Mouse (Mus musculus): ENCODE data around the gene Bmp2k. TPM values are rescaled to one million over a fixed set of nuclear protein-coding genes. Genes with fewer than 3 reads are reported as not detected.

Gene Bmp2k
- total and polyA plus RNA-seq, 3 experiments = 7.9 to 9.1 (median 8.9) TPM

DNA sequence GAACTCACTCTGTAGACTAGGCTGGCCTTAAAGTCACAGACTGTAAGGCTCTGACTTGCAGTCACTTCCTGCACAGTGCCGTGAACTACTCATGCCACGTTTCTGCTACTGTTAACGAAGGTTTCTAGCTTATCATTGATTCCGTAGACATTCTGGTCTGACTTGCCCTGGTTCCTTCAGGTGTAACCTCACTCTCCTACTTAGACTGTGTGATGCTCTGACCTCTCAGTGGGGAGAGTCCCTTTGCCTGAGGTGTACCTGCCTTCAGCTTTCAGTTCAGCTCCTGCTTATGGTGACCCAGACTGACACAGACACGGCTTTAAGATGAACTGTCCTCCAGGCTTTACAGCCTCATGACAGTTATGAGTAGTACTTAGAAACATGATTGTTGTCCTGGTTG is 56.7 kb downstream of the Bmp2k start:
- dilution Hi-C loops (cut with MboI; ENCODE audit: extremely low pct_ligation_motif_present, extremely low pct_unique_long_range_greater_than_20kb, low sequenced_read_pairs) = no loop called here
- peaks cover 57 to 67% of the 10 kb centered on the region in 2 experiments for H3K36me3 ChIP-seq (replicated peaks in 1 of 2; ENCODE audit: control insufficient read depth in 1 of 2, insufficient read depth in 1 of 2, low read length in 1 of 2)
- no peak for TF ChIP-seq MAFK (IDR thresholded peaks at IDR 0.05; ENCODE audit: insufficient replicate concordance, low read length)
- TF ChIP-seq BHLHE40 (IDR thresholded peaks at IDR 0.05; ENCODE audit: low read depth, low read length) = peak; percentile 38

DNA sequence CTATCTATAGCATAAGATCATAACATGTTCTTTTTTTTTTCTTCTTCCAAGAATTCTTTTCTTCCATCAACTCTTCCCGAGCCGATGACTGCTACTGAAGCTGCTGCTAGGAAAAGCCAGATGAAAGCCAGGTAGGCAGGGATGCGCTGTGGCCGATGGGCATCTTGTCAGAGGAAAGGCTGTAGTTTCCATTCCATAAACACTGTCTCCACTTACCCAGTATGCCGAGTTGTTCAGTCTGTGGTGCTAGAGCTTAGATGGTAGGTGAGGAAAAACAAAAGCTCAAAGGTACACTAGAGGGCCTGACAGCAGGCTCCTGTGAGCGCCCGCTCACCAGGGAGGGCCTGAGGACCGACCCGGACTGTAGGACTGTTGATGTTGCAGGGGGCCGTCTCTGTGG is 57.3 kb downstream of the Bmp2k start:
- H3K4me2 ChIP-seq (ENCODE audit: insufficient read depth, low read depth, poor library complexity, severe bottlenecking) = no peak overlapping the region
- no peaks in the 10 kb centered on the region for H3K79me2 ChIP-seq (replicated peaks; ENCODE audit: control insufficient read depth, extremely low read depth, insufficient read depth, poor library complexity, severe bottlenecking)
- no peak overlapping the region for H3K4me3 ChIP-seq (replicated peaks in 1 of 3; ENCODE audit: low read depth in 2 of 3, low read length in 2 of 3, poor library complexity in 1 of 3)
- no peak for TF ChIP-seq ELF1 (IDR thresholded peaks at IDR 0.05; ENCODE audit: low read depth, low read length)
- no peak for TF ChIP-seq MEF2A (IDR thresholded peaks at IDR 0.05; ENCODE audit: borderline replicate concordance, low read depth, low read length)
- TF ChIP-seq USF1 (IDR thresholded peaks at IDR 0.05; ENCODE audit: low read depth, low read length) = no peak
- TF ChIP-seq TBP (conservative IDR thresholded peaks at IDR 0.05; ENCODE audit: low read depth, low read length) = no peak
- TF ChIP-seq E2F4 (IDR thresholded peaks at IDR 0.05; ENCODE audit: insufficient replicate concordance, low read depth, low read length) = no peak
- TF ChIP-seq MXI1 (IDR thresholded peaks at IDR 0.05; ENCODE audit: low read depth, low read length) = no peak
- TF ChIP-seq ZKSCAN1 (IDR thresholded peaks at IDR 0.05; ENCODE audit: borderline replicate concordance, low read depth, low read length) = no peak
- no peak for TF ChIP-seq SMC3 (IDR thresholded peaks at IDR 0.05; ENCODE audit: low read depth, low read length)
- no peak for TF ChIP-seq RCOR1 (conservative IDR thresholded peaks at IDR 0.05; ENCODE audit: low read depth, low read length)
- no peak for TF ChIP-seq JUND (conservative IDR thresholded peaks at IDR 0.05; ENCODE audit: low read depth, low read length)
- no peak for TF ChIP-seq HCFC1 (IDR thresholded peaks at IDR 0.05; ENCODE audit: low read depth, low read length)
- no peak for TF ChIP-seq ZMIZ1 (IDR thresholded peaks at IDR 0.05; ENCODE audit: low read depth, low read length)
- no peak for TF ChIP-seq JUN (IDR thresholded peaks at IDR 0.05; ENCODE audit: insufficient read depth, low read depth, low read length)
- TF ChIP-seq MYC (IDR thresholded peaks at IDR 0.05; ENCODE audit: low read depth, low read length) = no peak
- no peak for TF ChIP-seq USF2 (conservative IDR thresholded peaks at IDR 0.05; ENCODE audit: low read depth, low read length)
- no peaks in the 10 kb centered on the region for H3K27me3 ChIP-seq (replicated peaks)
- in situ Hi-C loops (cut with MboI; ENCODE audit: low pct_ligation_motif_present, low pct_unique_long_range_greater_than_20kb, low sequenced_read_pairs) = loop anchor here (10.0 kb wide), 2 partner anchors 140 to 200 kb away; no protein-coding TSS in a partner anchor
- peaks cover 4 to 27% of the 10 kb centered on the region in 2 experiments for H3K4me1 ChIP-seq (ENCODE audit: control insufficient read depth in 1 of 2, insufficient read depth in 2 of 2)
- dilution Hi-C loops (cut with MboI; ENCODE audit: extremely low pct_ligation_motif_present, extremely low pct_unique_long_range_greater_than_20kb, low sequenced_read_pairs) = no loop called here
- H3K9me3 ChIP-seq (replicated peaks; ENCODE audit: low read length) = no peaks in the 10 kb centered on the region
- peaks cover 53 to 62% of the 10 kb centered on the region in 2 experiments for H3K36me3 ChIP-seq (replicated peaks in 1 of 2; ENCODE audit: control insufficient read depth in 1 of 2, insufficient read depth in 1 of 2, low read length in 1 of 2)
- no peak for DNase-seq (ENCODE audit: extremely low read depth)
- H3K27ac ChIP-seq (ENCODE audit: insufficient read depth, low read depth) = no peak overlapping the region
- no peak overlapping the region for H3K9ac ChIP-seq (ENCODE audit: insufficient read depth, low read depth)

More for the DNA sequence above, 56.7 kb downstream of the Bmp2k start:
- no peak overlapping the region for H3K4me2 ChIP-seq (ENCODE audit: insufficient read depth, low read depth, poor library complexity, severe bottlenecking)
- H3K4me1 ChIP-seq (ENCODE audit: control insufficient read depth in 1 of 2, insufficient read depth in 2 of 2) = peaks cover 4 to 27% of the 10 kb centered on the region in 2 experiments
- peak overlapping the region; percentile 55 for H3K27ac ChIP-seq (ENCODE audit: insufficient read depth, low read depth)
- no peaks in the 10 kb centered on the region for H3K9me3 ChIP-seq (replicated peaks; ENCODE audit: low read length)
- H3K27me3 ChIP-seq (replicated peaks) = no peaks in the 10 kb centered on the region
- H3K79me2 ChIP-seq (replicated peaks; ENCODE audit: control insufficient read depth, extremely low read depth, insufficient read depth, poor library complexity, severe bottlenecking) = no peaks in the 10 kb centered on the region
- no peak overlapping the region for H3K4me3 ChIP-seq (replicated peaks in 1 of 3; ENCODE audit: low read depth in 2 of 3, low read length in 2 of 3, poor library complexity in 1 of 3)
- DNase-seq (ENCODE audit: extremely low read depth) = peak; percentile 59
- in situ Hi-C loops (cut with MboI; ENCODE audit: low pct_ligation_motif_present, low pct_unique_long_range_greater_than_20kb, low sequenced_read_pairs) = loop anchor here (10.0 kb wide), 2 partner anchors 139 to 199 kb away; no protein-coding TSS in a partner anchor
- H3K9ac ChIP-seq (ENCODE audit: insufficient read depth, low read depth) = no peak overlapping the region

Data from CH12.LX (cell line).